Mouse (Mus musculus): ENCODE results near the gene Atg5. TPM values are rescaled to one million over a fixed set of nuclear protein-coding genes. Genes with fewer than 3 reads are reported as not detected.
A peak's percentile ranks its signal among the peaks of the same experiment; 100 is the strongest.
"Not testable (repeated sequence)": the region's sequence is repeated elsewhere in the genome, so short reads cannot be mapped to it uniquely, and the experiment has no call there.

The Atg5 gene
- total RNA-seq (2021): 10 to 100 TPM; 22.3 to 25.4 TPM

GRCm38 (mm10) chr10:44268145-44268860 lies at the start of gene Atg5:
Atg5 (plus strand) TSS chr10:44268358.
- DNase-seq (ENCODE audit: low spot score in 2 of 2): peak; percentile 99 to 100
- intact Hi-C loops (cut with DNase I): no loop called here

GRCm38 (mm10) chr10:44219073-44219472 lies 49.1 kb upstream of the Atg5 start:
- intact Hi-C loops (cut with DNase I); DNase-seq (ENCODE audit: low spot score in 2 of 2): not testable (repeated sequence)

GRCm38 (mm10) chr10:44224345-44224744 lies 43.8 kb upstream of the Atg5 start:
- no peak for DNase-seq (ENCODE audit: low spot score in 2 of 2)
- intact Hi-C loops (cut with DNase I): no loop called here

- intact Hi-C loops (cut with DNase I): loop anchor here (5.0 kb wide), 1 partner anchor 281 kb away; no protein-coding TSS in a partner anchor
- peak; percentile 15 to 22 for DNase-seq (ENCODE audit: low spot score in 2 of 2)
Measured at GRCm38 (mm10) chr10:44233351-44233750, 34.8 kb upstream of the Atg5 start.

GRCm38 (mm10) chr10:44235298-44235697 lies 32.9 kb upstream of the Atg5 start:
- DNase-seq (ENCODE audit: low spot score in 2 of 2); intact Hi-C loops (cut with DNase I): not testable (repeated sequence)

GRCm38 (mm10) chr10:44256624-44257023 lies 11.5 kb upstream of the Atg5 start:
- DNase-seq (ENCODE audit: low spot score in 2 of 2): no peak
- intact Hi-C loops (cut with DNase I): no loop called here

- intact Hi-C loops (cut with DNase I): no loop called here
- DNase-seq (ENCODE audit: low spot score in 2 of 2): no peak
Measured at GRCm38 (mm10) chr10:44265835-44266234, 2.3 kb upstream of the Atg5 start.

GRCm38 (mm10) chr10:44266561-44266960 lies 1.6 kb upstream of the Atg5 start:
- intact Hi-C loops (cut with DNase I): no loop called here
- no peak for DNase-seq (ENCODE audit: low spot score in 2 of 2)

GRCm38 (mm10) chr10:44267426-44268142 lies 574 bp upstream of the Atg5 start:
- intact Hi-C loops (cut with DNase I): no loop called here
- no peak for DNase-seq (ENCODE audit: low spot score in 2 of 2)

GRCm38 (mm10) chr10:44269211-44269610 lies 1.1 kb downstream of the Atg5 start:
- intact Hi-C loops (cut with DNase I): no loop called here
- no peak for DNase-seq (ENCODE audit: low spot score in 2 of 2)

- DNase-seq (ENCODE audit: low spot score in 2 of 2): no peak
- intact Hi-C loops (cut with DNase I): no loop called here
Measured at GRCm38 (mm10) chr10:44282323-44282722, 14.2 kb downstream of the Atg5 start.

GRCm38 (mm10) chr10:44285106-44285505 lies 16.9 kb downstream of the Atg5 start:
- DNase-seq (ENCODE audit: low spot score in 2 of 2): no peak
- intact Hi-C loops (cut with DNase I): no loop called here

GRCm38 (mm10) chr10:44285935-44286334 lies 17.8 kb downstream of the Atg5 start:
- intact Hi-C loops (cut with DNase I): no loop called here
- no peak for DNase-seq (ENCODE audit: low spot score in 2 of 2)

GRCm38 (mm10) chr10:44290876-44291275 lies 22.7 kb downstream of the Atg5 start:
- DNase-seq (ENCODE audit: low spot score in 2 of 2): no peak
- intact Hi-C loops (cut with DNase I): loop anchor here (5.0 to 10.0 kb wide), 2 partner anchors 714 to 756 kb away; no protein-coding TSS in a partner anchor

GRCm38 (mm10) chr10:44292205-44292604 lies 24.0 kb downstream of the Atg5 start:
- intact Hi-C loops (cut with DNase I): loop anchor here (2.0 to 10.0 kb wide), 3 partner anchors 163 to 755 kb away; no protein-coding TSS in a partner anchor
- DNase-seq (ENCODE audit: low spot score in 2 of 2): no peak

- intact Hi-C loops (cut with DNase I): loop anchor here (10.0 kb wide), 1 partner anchor 706 kb away; no protein-coding TSS in a partner anchor
- DNase-seq (ENCODE audit: low spot score in 2 of 2): peak in 1 of 2 experiments; percentile 17
Measured at GRCm38 (mm10) chr10:44299165-44299564, 31.0 kb downstream of the Atg5 start.

- intact Hi-C loops (cut with DNase I): no loop called here
- DNase-seq (ENCODE audit: low spot score in 2 of 2): no peak
Measured at GRCm38 (mm10) chr10:44300078-44300477, 31.9 kb downstream of the Atg5 start.

GRCm38 (mm10) chr10:44303648-44304329 lies 35.6 kb downstream of the Atg5 start:
- DNase-seq (ENCODE audit: low spot score in 2 of 2): peak in 1 of 2 experiments; percentile 24
- intact Hi-C loops (cut with DNase I): no loop called here

- intact Hi-C loops (cut with DNase I): no loop called here
- DNase-seq (ENCODE audit: low spot score in 2 of 2): no peak
Measured at GRCm38 (mm10) chr10:44304330-44304717, 36.2 kb downstream of the Atg5 start.

GRCm38 (mm10) chr10:44304845-44305244 lies 36.7 kb downstream of the Atg5 start:
- intact Hi-C loops (cut with DNase I): no loop called here

More at GRCm38 (mm10) chr10:44304845-44305244, 36.7 kb downstream of the Atg5 start:
- DNase-seq (ENCODE audit: low spot score in 2 of 2): no peak

All from left cerebral cortex, postnatal 36 days (tissue).